Mouse (Mus musculus): ENCODE measurements at regions not wholly inside any gene's neighbourhood (a gene's known extent, or its start where the extent isn't known, plus 50 kb on each side); places are given as distances from the start of the nearest gene placed in this dataset.
A peak's percentile ranks its signal among the peaks of the same experiment; 100 is the strongest.

GRCm38 (mm10) chr7:137714318-137714962 lies 277.0 kb downstream of the Glrx3 start:
- TF ChIP-seq CTCF (IDR thresholded peaks at IDR 0.05; ENCODE audit: borderline replicate concordance, extremely low read depth, insufficient read depth, insufficient read length) (no peak), POLR2A (IDR thresholded peaks at IDR 0.05; ENCODE audit: borderline replicate concordance, extremely low read depth, insufficient read depth, insufficient read length, poor library complexity, severe bottlenecking) (no peak)
- DNase-seq (ENCODE audit: low read depth) = peak; percentile 70

GRCm38 (mm10) chr7:137715126-137715900 lies 277.9 kb downstream of the Glrx3 start:
- TF ChIP-seq CTCF (IDR thresholded peaks at IDR 0.05; ENCODE audit: borderline replicate concordance, extremely low read depth, insufficient read depth, insufficient read length) (no peak), POLR2A (IDR thresholded peaks at IDR 0.05; ENCODE audit: borderline replicate concordance, extremely low read depth, insufficient read depth, insufficient read length, poor library complexity, severe bottlenecking) (no peak)
- DNase-seq (ENCODE audit: low read depth) = peak; percentile 80

- peak; percentile 85 for DNase-seq (ENCODE audit: low read depth)
- TF ChIP-seq POLR2A (IDR thresholded peaks at IDR 0.05; ENCODE audit: borderline replicate concordance, extremely low read depth, insufficient read depth, insufficient read length, poor library complexity, severe bottlenecking) (no peak), CTCF (IDR thresholded peaks at IDR 0.05; ENCODE audit: borderline replicate concordance, extremely low read depth, insufficient read depth, insufficient read length) (no peak)
Measured at GRCm38 (mm10) chr7:137723361-137724040, 286.1 kb downstream of the Glrx3 start.

GRCm38 (mm10) chr7:137726031-137726430 lies 288.6 kb downstream of the Glrx3 start:
- peak; percentile 37 for DNase-seq (ENCODE audit: low read depth)
- TF ChIP-seq CTCF (IDR thresholded peaks at IDR 0.05; ENCODE audit: borderline replicate concordance, extremely low read depth, insufficient read depth, insufficient read length) = no peak
- no peak for TF ChIP-seq POLR2A (IDR thresholded peaks at IDR 0.05; ENCODE audit: borderline replicate concordance, extremely low read depth, insufficient read depth, insufficient read length, poor library complexity, severe bottlenecking)

GRCm38 (mm10) chr7:137735873-137736527 lies 298.6 kb downstream of the Glrx3 start:
- TF ChIP-seq POLR2A (IDR thresholded peaks at IDR 0.05; ENCODE audit: borderline replicate concordance, extremely low read depth, insufficient read depth, insufficient read length, poor library complexity, severe bottlenecking) (no peak), CTCF (IDR thresholded peaks at IDR 0.05; ENCODE audit: borderline replicate concordance, extremely low read depth, insufficient read depth, insufficient read length) (no peak)
- no peak for DNase-seq (ENCODE audit: low read depth)

- TF ChIP-seq CTCF (IDR thresholded peaks at IDR 0.05; ENCODE audit: borderline replicate concordance, extremely low read depth, insufficient read depth, insufficient read length) = no peak
- TF ChIP-seq POLR2A (IDR thresholded peaks at IDR 0.05; ENCODE audit: borderline replicate concordance, extremely low read depth, insufficient read depth, insufficient read length, poor library complexity, severe bottlenecking) = no peak
- no peak for DNase-seq (ENCODE audit: low read depth)
Measured at GRCm38 (mm10) chr7:137741702-137742101, 304.3 kb downstream of the Glrx3 start.

- TF ChIP-seq CTCF (IDR thresholded peaks at IDR 0.05; ENCODE audit: borderline replicate concordance, extremely low read depth, insufficient read depth, insufficient read length) (no peak), POLR2A (IDR thresholded peaks at IDR 0.05; ENCODE audit: borderline replicate concordance, extremely low read depth, insufficient read depth, insufficient read length, poor library complexity, severe bottlenecking) (no peak)
- peak; percentile 43 for DNase-seq (ENCODE audit: low read depth)
Measured at GRCm38 (mm10) chr7:137742297-137742751, 304.9 kb downstream of the Glrx3 start.

- DNase-seq (ENCODE audit: low read depth) = no peak
- no peak for TF ChIP-seq CTCF (IDR thresholded peaks at IDR 0.05; ENCODE audit: borderline replicate concordance, extremely low read depth, insufficient read depth, insufficient read length)
- TF ChIP-seq POLR2A (IDR thresholded peaks at IDR 0.05; ENCODE audit: borderline replicate concordance, extremely low read depth, insufficient read depth, insufficient read length, poor library complexity, severe bottlenecking) = no peak
Measured at GRCm38 (mm10) chr7:137745575-137745974, 308.2 kb downstream of the Glrx3 start.

- no peak for TF ChIP-seq CTCF (IDR thresholded peaks at IDR 0.05; ENCODE audit: borderline replicate concordance, extremely low read depth, insufficient read depth, insufficient read length)
- TF ChIP-seq POLR2A (IDR thresholded peaks at IDR 0.05; ENCODE audit: borderline replicate concordance, extremely low read depth, insufficient read depth, insufficient read length, poor library complexity, severe bottlenecking) = no peak
Measured at GRCm38 (mm10) chr7:137745991-137746390, 308.6 kb downstream of the Glrx3 start.

GRCm38 (mm10) chr7:137748936-137749335 lies 311.5 kb downstream of the Glrx3 start:
- TF ChIP-seq CTCF (IDR thresholded peaks at IDR 0.05; ENCODE audit: borderline replicate concordance, extremely low read depth, insufficient read depth, insufficient read length) = no peak
- no peak for TF ChIP-seq POLR2A (IDR thresholded peaks at IDR 0.05; ENCODE audit: borderline replicate concordance, extremely low read depth, insufficient read depth, insufficient read length, poor library complexity, severe bottlenecking)
- peak; percentile 61 for DNase-seq (ENCODE audit: low read depth)

More at GRCm38 (mm10) chr7:137745991-137746390, 308.6 kb downstream of the Glrx3 start:
- DNase-seq (ENCODE audit: low read depth) = no peak

- DNase-seq (ENCODE audit: low read depth) = no peak
- TF ChIP-seq POLR2A (IDR thresholded peaks at IDR 0.05; ENCODE audit: borderline replicate concordance, extremely low read depth, insufficient read depth, insufficient read length, poor library complexity, severe bottlenecking) (no peak), CTCF (IDR thresholded peaks at IDR 0.05; ENCODE audit: borderline replicate concordance, extremely low read depth, insufficient read depth, insufficient read length) (no peak)
Measured at GRCm38 (mm10) chr7:137750741-137751140, 313.3 kb downstream of the Glrx3 start.

Measured in brain, embryonic 14.5 days (tissue).